Mouse (Mus musculus) CD8-positive naive resting alpha-beta T cell, adult 2 months (primary cell): ENCODE measurements around the gene Tnrc6c.
"Not testable (repeated sequence)": the region's sequence is repeated elsewhere in the genome, so short reads cannot be mapped to it uniquely, and the experiment has no call there.

ENCODE experiments used
- DNase-seq, 2 experiments: peaks; one replicate each; pipeline ENCODE4 v3.0.0; 2022; ENCODE audit warnings: low read depth in 2 of 2, low spot score in 2 of 2

The Tnrc6c gene

GRCm38 (mm10) chr11:117786294-117786693 lies 132.2 kb downstream of the Tnrc6c start:
- peak; percentile 47 to 65 for DNase-seq

DNA sequence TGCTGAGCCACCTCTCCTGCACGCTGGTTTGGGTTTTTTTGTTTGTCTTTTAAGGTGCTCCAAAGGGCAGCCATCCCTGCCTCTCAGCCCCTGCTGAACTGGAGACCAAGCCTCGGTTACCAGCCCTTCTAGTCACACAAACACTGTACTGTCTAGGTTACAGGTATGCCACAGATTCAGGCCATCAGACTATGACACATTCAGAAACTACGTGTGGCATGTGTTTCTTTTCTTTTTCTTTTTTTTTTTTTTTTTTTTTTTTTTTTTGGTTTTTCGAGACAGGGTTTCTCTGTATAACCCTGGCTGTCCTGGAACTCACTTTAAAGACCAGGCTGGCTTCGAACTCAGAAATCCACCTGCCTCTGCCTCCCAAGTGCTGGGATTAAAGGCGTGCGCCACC lies 134.4 kb downstream of the Tnrc6c start:
- DNase-seq, result not testable (repeated sequence)

GRCm38 (mm10) chr11:117790286-117790685 lies 136.2 kb downstream of the Tnrc6c start:
- peak; percentile 58 to 63 for DNase-seq

GRCm38 (mm10) chr11:117790703-117791440 lies 136.8 kb downstream of the Tnrc6c start:
- no peak for DNase-seq

DNA sequence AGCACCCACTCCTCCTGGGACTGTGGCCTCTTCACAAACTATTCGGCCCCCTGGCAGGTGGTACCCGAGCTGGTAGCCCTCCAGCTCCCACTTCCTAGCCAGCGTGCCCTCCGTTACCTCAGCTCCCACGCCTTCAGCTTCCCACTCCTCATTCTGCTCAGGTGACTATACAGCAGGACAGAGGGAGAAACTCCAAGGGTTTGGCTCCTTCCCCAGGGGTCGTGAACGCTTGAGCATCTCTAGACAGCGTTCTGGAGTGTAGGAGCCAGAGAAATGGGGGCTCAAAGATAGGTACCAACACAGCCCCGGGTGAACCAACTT lies 137.3 kb downstream of the Tnrc6c start:
- no peak for DNase-seq

DNA sequence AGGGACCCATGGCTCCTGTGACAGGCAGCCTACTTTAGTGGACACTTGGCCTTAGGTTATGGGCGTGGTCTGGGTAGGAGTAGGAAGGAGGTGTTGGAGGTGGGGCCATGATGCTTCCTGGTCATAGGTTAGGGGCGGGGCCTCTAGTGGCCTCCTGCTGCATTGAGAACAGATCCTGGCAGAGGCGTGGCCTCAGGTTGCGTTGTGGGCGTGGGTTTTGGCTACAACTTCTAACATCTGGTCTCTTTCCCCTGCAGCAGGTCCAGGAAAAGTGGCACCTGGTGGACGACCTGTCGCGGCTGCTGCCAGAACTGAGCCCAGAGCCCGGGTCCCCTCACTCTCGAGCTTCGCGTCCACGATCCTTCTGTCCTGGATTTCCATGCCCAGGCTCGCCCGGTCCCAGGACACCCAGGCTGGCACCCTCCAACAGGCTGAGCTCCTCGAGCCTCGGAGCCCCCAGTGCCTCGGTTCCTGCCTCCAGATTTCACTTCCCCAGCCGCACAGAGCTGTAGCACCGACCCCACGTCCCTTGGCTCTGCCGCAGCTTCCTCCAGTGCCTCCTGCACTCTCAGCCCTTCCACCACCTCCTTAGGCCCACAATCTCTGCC lies 138.3 kb downstream of the Tnrc6c start:
- no peak for DNase-seq

GRCm38 (mm10) chr11:117794035-117794551 lies 140.0 kb downstream of the Tnrc6c start:
- peak; percentile 35 to 40 for DNase-seq

- no peak for DNase-seq
Observed at GRCm38 (mm10) chr11:117796954-117797353, 142.9 kb downstream of the Tnrc6c start.

- no peak for DNase-seq
Observed at GRCm38 (mm10) chr11:117797511-117798159, 143.5 kb downstream of the Tnrc6c start, which contains the start of gene 6030468B19Rik. TSS of gene 6030468B19Rik (plus strand) at chr11:117797660.

GRCm38 (mm10) chr11:117798160-117798541 lies 144.1 kb downstream of the Tnrc6c start:
- DNase-seq, result no peak

- DNase-seq, result no peak
Observed at GRCm38 (mm10) chr11:117799174-117799573, 145.1 kb downstream of the Tnrc6c start.

- DNase-seq, result no peak
Observed at GRCm38 (mm10) chr11:117800038-117800437, 145.9 kb downstream of the Tnrc6c start.

GRCm38 (mm10) chr11:117801650-117802049 lies 147.6 kb downstream of the Tnrc6c start:
- no peak for DNase-seq

DNA sequence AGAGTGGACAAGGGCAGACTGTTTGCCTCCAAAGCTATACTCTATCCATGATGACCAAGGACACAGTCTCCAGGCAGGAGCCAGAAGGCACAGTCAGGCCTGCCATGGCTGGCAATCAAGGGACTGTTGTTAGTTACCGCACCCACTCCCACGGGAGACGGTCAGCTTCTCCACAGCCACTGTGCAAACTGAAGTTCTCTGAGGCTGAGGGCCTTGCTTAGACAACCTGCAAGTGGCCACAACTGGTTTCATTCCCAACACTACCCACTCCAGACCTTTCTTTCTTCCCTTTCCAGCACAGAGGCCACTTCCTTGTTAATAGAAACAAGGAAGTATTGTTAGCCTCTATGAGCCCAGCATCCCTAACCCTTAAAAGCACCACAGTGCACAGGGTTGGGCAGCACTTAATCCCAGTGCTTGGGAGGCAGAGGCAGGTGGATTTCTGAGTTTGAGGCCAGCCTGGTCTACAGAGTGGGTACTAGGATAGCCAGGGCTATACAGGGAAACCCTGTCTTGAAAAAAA lies 149.1 kb downstream of the Tnrc6c start:
- DNase-seq, result no peak

DNA sequence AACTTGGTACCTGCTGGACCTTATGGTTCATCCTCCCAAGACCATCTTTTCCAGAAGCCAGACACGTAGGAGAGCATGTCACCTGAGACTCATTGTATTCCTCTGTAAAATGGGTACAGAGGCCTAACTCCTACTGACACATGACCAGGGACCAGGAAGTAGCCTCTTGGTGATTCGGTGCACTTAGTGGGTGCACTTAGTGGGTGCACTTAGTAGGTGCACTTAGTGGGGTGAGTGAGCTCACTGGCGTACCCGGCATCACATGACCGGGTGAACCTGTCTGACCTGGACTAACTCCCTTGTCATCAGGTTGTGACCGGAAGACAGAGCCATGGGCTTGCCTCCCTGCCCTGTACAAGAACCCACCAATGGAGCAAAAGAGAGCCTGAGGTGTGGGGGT lies 152.7 kb downstream of the Tnrc6c start:
- no peak for DNase-seq

DNA sequence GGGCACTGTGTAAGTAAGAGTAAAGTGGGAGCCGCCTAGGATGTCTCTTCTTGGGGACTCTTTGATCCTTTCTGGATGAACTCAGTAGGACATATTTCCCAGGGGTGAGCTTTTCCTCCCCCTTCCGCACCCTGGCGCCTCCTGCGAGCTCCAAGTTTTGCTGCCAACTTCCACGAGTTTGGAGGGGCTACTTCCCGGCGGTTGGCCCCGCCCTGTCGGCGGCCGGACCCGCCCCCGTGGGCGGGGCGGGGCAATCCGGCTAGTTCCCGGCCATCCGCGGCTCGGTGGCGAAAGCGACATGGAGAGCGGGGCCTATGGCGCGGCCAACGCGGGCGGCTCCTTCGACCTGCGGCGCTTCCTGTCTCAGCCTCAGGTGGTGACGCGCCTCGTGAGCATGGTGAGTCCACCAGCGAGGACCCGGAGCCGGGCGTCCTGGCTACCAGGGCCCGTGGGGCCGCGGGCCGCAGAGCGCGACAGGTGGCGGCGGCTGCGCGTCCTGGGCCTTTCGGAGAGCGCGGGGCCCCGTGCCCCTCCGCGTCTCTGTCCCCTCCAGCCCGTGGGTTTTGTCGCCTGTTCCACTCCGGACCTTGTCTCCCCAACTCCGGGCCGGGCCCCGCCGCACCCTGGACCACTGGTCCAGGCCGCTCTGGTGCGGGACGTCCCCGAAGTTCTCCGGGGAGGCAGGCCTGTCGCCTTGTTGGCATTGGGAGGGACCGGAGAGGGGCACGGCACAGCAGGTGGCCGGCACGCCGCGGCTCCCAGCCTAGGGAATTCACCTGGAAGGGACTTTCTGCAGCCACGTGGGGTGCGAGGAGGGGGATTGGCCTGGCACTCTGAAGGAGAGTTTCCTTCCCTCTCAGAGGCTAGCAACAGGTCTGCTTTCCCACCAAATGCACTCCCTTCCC lies 155.6 kb downstream of the Tnrc6c start, which contains the start of the genes Gm20708 and Syngr2:
Gm20708 (plus strand) TSS at position 262 of the 905 bp plus-strand sequence.
Syngr2 (plus strand) TSS at position 262 of the 905 bp plus-strand sequence.
- DNase-seq, result peak; percentile 32 to 44

GRCm38 (mm10) chr11:117810401-117811046 lies 156.4 kb downstream of the Tnrc6c start:
- peak; percentile 54 to 76 for DNase-seq
